Mouse (Mus musculus) heart, adult 8-10 months (tissue): ENCODE results near the gene Esp16. TPM values are rescaled to one million over a fixed set of nuclear protein-coding genes. Genes with fewer than 3 reads are reported as not detected.
"Not testable (repeated sequence)": the region's sequence is repeated elsewhere in the genome, so short reads cannot be mapped to it uniquely, and the experiment has no call there.

Experiments used
- DNase-seq: peaks from one replicate; pipeline ENCODE4 v3.0.0; 2022; ENCODE audit warnings: low spot score
- total RNA-seq, 4 experiments: library from RNA; stranded (reverse); gene quantifications; 2 replicates each; pipeline ENCODE4 v1.2.4; 2022

Gene Esp16
- not detected for total RNA-seq

- not testable (repeated sequence) for DNase-seq
Observed at GRCm38 (mm10) chr17:39535842-39536241, at the start of gene Esp16. TSS of gene Esp16 (plus strand) at chr17:39536142.

GRCm38 (mm10) chr17:39498043-39498442, 37.9 kb upstream of the Esp16 start:
- DNase-seq: not testable (repeated sequence)

Other genes with a start within 250 kb of the Esp16 start
- not detected for gene Esp18, start 129.8 kb upstream of the Esp16 start, total RNA-seq
- gene Esp15, start 104.8 kb downstream of the Esp16 start, total RNA-seq: not detected